Mouse (Mus musculus) gastrocnemius, adult 8-10 months (tissue): ENCODE results near the gene Zfhx3. TPM values are rescaled to one million over a fixed set of nuclear protein-coding genes. Genes with fewer than 3 reads are reported as not detected.

Experiments
- DNase-seq, 2 experiments: peaks; one replicate each; pipeline ENCODE4 v3.0.0; 2022; ENCODE audit warnings: low spot score in 2 of 2
- total RNA-seq, 4 experiments: library from RNA; stranded (reverse); gene quantifications; 2 replicates each; pipeline ENCODE4 v1.2.4; 2022

Zfhx3 gene
- total RNA-seq, 4 experiments from 2014 or later = 20.0 to 21.5 (median 21.0) TPM

DNA sequence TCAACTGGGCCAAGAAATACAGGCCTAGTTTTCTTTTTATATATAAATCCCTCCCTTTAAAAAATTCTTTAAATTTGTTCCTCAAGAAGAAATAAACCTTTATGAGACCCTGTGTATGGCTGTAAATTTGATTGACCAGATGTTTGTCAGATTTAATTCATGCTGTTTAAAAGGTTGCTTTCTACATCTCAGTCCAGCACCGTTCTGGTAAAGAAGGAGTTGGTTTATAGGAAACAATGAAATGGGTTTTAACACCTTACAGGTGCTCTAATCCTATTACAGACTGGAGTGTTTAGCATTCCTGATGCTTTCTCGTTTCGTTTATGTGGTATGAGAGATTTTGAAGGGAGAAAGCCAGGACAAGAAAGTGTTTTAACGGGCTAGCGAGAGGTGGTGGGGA lies 147.2 kb downstream of the Zfhx3 start:
- no peak for DNase-seq

DNA sequence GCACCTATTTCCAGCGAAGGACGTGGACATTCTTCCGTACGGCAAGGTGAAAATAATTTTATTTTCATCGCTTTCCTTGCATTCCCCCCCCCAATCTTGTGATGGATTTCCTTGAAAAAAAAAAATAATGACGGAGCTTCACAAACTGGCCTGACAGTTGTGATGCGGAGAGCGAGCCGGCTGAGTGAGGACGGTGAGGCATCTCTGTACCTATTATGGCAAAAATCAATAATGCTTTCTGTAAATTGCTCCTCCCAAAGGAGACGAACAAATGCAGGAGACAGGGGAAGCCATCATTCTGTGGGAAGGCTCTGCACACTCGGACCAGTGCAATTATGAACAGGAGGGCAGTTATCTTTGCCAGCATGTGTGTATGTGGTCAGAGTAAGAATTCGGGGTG lies 156.2 kb downstream of the Zfhx3 start:
- DNase-seq = no peak

DNA sequence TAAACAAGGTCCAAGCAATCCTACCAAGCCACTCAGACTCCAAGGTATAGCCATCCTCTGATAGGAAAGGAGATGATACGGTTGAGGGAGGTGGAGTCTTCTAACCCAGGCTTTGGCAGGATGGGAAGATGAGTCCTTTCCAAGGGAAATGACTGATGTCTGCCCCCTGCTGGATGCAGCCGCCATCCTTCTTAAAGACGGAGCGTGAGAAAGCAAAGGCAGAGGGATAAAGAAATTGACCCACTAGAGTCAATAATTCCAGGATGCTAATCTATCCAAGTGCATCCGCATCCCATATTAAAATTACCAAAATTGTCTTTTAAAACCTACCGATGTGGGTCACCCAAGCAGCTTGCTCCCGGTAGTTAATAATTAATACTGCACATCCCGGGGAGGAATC lies 158.7 kb downstream of the Zfhx3 start:
- no peak for DNase-seq

DNA sequence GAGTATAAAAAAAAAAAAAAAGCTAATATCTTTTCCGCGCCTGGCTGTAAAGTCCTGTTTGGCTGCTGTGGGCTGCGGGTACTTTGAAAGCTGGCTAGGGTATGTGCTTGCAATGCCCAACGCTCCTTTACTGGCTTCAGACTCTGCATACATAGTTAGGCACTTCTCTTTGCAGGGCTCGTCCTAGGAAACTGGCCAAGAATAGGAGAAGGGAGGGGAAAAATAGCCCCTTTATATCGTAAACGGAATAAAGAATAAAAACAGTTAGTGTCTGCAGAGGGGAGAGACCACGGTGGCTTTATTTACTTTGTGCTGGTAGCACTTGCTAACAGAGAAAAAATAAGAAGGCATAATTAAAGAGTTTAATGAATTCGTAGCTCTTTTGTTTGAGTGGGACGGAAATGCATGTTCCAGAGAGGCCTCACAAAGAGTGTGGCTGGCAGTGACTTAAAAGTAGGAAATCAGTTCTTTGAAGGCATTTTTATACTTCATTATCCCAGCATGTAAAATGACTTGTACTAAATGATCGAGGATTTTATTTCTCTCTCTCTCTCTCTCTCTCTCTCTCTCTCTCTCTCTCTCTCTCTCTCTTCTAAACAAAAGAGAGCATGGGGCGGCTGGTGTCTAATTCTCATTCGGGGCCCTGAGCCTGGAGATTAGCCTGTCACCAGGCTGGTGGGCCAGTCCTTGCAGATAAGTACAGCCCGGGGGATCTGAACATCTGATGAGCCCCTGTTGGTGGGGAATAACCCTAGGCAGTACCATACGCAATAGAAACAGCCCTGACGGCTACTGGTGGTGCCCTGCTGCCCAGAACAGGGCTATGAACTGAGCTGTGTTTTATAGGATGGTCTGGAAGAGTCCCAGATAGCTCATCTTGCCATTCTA lies 159.8 kb downstream of the Zfhx3 start:
- DNase-seq = no peak

DNA sequence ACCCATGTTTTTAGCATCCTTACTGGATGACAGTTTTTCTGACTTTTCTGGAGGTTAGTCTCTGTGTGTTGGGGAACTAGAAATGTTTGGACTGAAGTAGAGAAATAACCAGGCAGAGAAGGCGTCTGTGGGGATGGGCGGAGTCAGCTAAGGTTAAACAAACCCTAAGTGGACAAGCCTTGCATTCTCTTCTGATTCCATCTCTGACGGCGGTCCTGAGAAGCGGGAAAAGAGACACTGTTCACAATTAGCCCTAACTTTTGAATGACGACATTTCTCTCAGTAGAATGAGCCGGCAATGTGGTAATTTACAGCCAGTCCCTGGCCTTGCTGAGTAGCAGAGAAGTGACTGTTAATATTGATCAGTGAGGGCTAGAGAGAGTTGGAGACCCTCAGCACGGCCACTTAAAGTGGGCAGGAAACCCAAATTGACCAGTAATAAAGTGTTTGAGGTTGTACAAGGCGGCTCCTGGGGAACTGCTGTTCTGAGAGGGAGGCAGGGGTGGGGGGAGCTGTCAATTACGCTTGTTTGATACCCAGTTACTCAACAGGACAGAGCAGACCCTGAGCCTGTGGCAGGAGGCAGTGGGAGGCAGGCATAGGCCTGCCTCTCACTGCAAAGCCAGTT lies 162.1 kb downstream of the Zfhx3 start:
- DNase-seq = no peak

DNA sequence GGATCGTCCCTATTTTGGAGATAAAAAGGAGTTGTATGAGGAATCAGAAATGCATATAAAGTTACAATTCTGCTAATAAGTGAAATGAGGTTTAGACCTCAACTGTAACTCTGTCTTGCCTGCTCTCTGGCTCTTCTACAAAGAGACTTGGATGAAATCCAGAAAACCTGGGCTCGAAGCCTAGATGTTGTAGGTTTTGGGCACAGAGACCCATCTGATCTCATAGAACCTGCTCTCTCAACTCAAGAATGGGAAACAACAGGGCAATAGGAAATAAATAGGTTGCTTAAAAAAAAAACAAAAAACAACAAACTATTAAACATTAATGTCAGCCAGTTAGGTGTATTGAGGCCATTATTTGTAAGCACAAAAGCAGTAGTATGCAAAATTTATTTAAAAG lies 182.6 kb downstream of the Zfhx3 start:
- no peak for DNase-seq

DNA sequence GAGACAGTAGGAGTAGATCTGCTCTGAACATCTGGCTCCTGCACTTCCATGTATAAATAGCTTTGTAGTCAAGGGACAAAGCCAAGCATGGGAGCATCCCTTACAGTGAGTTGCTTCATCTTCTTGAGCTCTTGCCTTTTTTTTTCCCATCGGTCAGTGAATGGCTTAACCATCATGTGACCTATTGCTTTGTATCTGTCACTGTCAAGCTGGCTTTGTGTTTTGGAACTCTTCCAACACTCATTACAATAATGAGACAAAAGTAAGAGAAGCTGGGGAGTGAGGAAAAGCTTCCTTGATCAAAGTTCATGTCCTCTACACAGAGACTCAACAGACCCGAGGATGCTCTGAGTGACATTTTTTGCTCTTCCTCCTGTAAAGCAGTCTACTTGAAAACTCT lies 183.0 kb downstream of the Zfhx3 start:
- no peak for DNase-seq

DNA sequence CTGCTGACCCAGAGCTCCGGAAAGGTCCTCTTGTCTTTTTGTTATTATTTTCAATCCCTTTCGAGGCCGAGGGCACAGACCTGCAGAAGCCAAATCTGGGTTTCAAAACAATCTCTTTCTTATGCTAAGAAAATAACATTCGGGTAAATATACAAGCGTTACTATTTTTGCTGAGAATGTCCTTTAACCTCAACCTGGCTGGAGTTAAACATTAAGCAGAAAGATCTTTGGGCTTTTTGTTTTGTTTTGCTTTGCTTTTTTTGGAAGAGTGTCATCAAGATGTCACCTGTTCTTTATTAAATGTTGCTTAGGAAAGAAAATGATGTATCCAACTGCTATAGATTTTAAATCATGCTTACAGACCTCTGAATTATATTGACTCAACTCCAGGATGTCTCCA lies 204.1 kb downstream of the Zfhx3 start:
- no peak for DNase-seq

DNA sequence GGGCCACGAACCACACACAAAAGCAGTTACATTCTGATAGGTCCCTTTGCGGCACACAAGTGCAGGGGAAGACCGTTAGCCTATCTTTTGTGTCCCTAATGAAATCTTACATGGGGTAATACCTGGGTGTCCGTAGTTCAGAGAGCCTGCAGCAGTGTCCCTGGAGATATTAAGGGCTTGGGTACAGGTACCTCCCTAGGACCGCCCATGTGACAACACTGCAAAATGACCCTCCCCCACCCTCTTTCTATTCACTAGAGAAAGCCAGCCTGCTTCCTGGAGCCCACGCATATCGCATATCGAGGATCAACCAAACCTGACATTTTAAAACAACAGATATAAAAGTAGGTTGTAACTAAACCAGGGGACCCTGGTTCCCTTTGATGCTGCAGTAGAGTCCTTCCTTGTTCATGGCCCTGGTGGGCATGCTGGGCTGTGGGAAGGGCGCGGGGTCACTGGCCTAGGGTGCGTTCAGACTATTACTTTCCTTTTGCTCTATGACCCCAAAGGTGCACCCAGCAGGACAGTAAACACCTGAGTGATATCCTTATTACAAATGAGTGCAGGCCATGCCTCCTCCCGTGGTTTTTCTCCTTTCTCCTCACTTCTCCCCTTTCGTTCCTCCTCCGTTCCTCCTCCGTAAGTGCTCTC lies 206.3 kb downstream of the Zfhx3 start:
- no peak for DNase-seq

DNA sequence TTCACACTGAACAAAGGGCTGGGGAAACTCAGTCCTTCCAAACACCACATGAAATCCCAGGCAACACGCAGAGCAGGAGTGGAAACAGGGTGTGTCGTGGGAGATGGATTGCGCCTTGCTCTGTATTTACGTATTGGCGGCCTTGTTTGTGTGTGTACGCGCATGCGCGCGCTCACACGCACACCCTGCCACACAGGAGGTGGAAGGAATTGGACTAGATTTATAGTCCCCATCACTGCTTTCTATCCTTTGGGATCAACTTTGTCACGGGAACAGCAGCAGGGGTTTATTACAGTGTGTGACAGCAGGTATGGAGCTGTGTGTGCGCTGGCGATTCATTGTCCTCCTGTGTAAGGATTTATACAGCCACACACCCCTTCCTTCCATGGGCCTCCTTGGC lies 228.4 kb downstream of the Zfhx3 start:
- no peak for DNase-seq

DNA sequence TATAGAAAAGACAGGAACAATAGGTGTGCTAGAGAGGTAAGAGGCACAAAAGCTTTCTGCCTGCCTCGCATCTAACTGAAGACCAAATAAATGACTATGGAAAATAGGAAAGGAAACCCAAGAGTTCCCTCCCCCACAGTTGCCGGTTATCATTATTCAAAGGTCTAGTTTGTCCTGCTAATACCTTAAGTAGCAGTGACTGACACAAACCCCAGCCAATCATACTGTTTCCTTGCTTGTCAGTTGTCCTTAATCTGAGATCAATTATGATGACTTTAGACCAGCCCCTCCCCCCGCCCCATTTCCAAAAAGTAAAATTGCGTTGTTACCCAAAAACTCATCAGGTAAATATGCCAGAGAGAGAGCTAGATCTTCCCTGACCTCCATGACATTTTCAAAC lies 240.9 kb downstream of the Zfhx3 start:
- DNase-seq = no peak

DNA sequence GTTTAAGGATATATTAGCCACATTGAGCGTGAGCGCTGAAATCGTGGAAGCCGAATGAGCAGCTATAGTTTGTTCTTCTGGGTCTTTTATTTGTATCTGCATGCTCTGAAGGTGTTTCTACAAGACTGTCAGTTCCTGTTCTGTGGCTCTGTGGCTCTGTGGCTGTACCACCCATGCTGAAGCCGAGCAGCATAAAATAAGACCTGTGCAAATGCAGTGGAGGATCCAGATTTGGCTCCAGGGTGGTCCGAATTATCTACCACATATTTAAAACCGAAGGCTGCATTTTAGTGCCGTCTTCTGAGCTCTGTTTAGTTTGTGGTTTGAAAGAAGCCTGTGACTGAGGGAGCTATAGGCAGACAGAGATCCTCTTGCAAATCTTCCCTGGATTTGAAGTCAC lies 241.5 kb downstream of the Zfhx3 start:
- DNase-seq = no peak

DNA sequence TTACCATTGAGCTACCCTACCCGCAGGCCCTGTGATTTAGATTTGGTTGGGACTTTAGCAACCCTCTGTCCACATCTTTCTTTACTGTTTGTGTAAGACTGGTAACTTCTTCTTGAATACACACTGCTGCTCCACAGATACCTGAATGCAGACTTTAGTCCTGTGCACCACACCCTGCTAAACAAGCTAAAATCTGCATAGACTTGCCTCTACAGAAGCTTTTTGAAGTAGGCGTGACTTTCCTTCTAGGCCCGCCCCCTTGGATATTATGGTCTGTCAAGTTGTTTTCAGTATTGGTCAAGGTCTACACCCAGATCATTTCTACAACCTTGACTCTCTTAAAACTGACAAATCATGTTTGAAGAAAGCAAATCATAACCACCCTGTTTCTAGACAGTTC lies 243.8 kb downstream of the Zfhx3 start:
- DNase-seq = no peak

DNA sequence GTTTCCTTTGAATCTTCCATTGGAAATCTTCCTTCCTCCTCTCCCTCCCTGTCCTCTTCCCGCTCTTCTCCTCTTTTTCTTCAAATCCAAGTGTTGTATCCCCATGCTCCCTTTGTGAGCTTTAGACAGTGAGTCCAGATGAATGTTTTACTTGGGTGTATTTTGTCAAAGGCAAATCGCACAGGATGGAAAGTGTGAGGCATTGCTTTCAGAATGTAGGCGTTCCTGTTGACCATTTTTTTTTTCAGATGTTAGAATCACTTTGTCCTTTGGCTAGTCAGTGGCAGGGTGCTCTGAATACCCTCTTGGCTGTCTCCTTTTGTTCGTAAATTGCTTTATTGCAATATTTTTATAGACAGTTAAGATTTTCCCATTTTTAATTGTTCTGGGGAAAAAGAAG lies 245.6 kb downstream of the Zfhx3 start:
- DNase-seq = no peak

DNA sequence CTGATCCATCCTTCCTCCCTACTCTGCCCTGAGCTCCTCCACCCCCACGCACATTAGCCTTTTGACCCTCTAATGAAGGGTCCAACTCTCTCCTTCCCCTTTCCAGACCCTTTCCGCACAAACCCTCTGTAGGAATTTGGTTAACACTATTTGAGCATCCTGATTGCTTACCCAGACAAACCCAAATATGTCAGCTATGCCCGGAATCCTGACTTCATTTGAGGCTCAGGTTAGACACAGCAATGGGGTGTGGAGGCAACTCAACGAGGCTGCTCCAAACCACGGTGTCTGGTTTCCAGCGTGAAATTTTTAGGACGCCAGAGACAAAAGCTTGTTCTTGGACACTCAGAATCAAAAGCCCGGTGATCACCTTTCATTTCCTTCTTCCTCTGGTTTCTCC lies 252.1 kb downstream of the Zfhx3 start:
- no peak for DNase-seq

DNA sequence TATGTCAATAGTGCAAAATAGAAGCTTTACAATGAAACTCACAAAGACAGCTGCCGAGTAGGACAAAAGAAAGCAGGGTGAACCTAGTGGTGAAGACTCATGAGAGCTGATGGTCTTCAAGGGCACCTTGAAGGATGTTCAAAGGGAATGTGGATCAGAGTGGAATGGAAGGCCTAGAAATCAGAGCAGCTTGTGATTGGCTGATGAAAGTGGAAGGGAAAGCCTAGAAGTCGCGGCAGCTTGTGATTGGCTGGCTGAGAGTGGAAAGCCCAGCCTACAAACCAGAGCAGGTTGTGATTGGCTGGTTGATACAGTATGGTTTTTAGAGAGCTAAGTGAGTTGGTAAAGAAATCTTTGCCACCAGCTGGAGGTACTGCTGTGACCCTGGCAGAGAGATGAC lies 272.6 kb downstream of the Zfhx3 start:
- DNase-seq = no peak

DNA sequence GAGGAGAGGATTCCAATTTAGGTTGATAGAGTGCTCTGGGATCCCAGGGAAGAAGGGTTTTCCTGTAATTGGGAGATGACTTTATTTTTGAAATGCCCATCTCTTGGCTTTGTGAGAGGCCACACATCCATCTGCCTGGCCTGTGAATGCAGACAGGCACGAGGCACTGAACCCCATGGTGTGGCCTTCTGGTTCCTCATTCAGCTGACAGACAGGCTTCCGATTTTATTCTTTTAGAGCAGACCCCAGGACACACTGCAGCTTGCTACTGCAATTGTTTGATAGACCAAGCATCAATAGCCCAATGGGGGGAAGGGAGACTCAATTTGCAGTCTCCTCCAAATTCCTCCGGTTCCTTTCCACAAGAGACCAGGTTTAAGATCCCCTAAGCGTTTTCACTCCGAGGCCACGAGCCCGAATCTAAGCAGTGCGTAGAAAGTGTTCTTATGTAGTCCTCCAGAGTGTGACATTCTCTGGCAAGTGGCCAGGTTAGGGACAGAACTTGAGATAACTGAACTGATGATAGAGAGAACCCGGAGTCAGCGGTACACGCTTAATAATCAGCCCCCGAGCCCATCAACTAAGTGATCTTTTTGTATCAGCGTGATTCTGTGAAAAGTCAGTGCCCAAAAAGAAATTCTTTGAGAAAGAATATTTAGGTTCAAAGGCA lies 275.9 kb downstream of the Zfhx3 start:
- no peak for DNase-seq

DNA sequence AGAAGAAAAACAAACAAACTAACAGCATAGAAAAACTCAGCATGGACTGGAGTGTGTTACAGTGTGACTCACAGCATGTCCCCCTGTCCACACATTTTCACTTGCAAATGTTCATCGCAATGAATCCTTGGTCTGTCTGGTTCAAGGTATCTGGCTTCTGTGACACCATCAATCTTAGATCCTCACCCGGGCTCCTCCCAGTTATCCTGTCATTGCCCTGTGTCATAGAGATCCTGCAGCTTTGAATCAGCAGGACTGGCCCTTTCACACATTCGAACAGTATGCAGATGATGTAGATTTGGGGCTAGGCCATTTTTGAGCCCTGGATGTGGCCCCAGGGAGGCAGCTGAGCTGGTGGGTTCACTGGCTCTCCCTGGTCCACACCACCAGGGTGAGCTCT lies 278.1 kb downstream of the Zfhx3 start:
- no peak for DNase-seq

DNA sequence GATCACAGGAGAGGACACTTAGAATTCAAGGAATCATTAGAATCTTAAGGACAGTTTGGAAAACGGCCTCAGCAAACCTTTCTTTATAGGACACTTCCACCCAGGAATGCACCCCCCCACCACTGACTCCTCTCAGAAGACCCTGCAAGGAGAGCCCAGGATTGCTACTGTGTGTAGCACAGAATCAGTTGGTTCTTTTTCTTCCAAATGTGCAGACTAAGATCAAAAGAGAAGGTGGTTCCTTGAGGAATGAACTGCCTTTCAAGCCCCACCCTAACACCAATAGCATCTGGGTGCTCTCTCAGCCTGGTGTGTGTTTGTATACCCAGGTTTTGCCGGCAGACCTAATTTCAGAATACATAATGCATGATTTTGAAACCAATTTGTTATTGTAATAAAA lies 279.6 kb downstream of the Zfhx3 start:
- no peak for DNase-seq

DNA sequence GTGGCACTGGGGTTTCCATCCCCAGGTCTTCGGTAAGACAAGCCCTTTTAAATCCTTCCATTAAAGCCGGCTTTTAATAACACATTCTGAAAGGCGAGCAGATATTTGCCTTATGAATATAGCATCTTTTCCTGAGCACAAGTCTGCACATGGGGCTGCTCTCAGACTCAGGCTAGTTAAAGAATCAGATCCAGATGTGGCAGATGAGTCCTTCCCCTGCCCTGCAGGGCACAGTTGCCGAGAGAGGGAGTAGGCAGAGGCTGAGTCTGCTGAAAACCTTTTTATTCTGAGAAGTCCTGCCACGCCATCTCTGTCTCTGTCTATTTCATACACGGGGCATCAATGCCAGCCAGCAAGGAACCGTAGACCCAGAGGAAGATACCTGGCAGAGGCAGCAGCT lies 289.9 kb downstream of the Zfhx3 start:
- DNase-seq = no peak

DNA sequence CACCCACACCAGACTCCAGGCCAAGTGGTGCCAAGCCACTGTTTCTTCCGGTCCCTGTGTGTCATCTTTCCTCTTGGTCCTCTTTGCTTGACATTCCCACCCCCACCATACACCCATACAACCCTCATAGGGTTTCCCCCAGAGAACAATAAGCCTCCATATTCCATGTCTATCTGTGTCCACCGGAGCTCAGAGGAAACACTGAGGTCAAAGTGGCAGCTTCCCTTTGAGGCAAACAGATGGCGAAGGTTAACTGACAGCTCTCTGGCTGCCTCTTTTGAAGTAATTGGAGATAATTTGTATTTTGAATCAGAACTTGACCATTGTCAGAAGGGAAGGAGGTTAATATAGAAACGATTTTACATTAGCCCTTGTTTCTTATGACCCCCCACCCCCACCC lies 292.0 kb downstream of the Zfhx3 start:
- no peak for DNase-seq

DNA sequence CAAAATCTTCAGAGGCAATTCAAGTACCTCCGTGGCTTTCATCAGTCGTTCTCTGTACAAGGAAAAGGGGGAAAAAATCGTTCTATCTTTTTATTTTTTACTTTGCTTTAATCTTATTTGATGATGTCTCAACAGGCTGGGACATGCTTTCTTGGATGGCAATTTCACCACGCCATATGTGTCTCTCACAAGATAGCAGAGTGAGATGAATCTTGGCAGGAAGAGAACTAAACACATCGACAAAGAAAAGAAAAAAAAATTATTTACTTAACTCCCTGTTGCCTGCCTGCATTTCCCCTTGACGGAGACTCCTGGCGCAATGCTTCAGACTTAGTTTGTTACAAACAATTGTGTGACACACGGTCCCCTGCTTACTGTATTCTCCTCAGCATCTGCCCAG lies 294.3 kb downstream of the Zfhx3 start:
- DNase-seq = no peak
